Mouse (Mus musculus): ENCODE data around the gene Inka1.
A peak's percentile ranks its signal among the peaks of the same experiment; 100 is the strongest.

Inka1 gene

GRCm38 (mm10) chr9:107984052-107984753, 1.5 kb downstream of the Inka1 start:
- no peak for DNase-seq (ENCODE audit: low read depth in 2 of 2, low spot score in 2 of 2)

GRCm38 (mm10) chr9:107983421-107983890, 2.2 kb downstream of the Inka1 start:
- DNase-seq (ENCODE audit: low read depth in 2 of 2, low spot score in 2 of 2) = no peak

GRCm38 (mm10) chr9:107982681-107983346, 2.9 kb downstream of the Inka1 start, which contains the start of gene Gm20661:
Gm20661 (plus strand) TSS chr9:107983058.
- no peak for DNase-seq (ENCODE audit: low read depth in 2 of 2, low spot score in 2 of 2)

DNA sequence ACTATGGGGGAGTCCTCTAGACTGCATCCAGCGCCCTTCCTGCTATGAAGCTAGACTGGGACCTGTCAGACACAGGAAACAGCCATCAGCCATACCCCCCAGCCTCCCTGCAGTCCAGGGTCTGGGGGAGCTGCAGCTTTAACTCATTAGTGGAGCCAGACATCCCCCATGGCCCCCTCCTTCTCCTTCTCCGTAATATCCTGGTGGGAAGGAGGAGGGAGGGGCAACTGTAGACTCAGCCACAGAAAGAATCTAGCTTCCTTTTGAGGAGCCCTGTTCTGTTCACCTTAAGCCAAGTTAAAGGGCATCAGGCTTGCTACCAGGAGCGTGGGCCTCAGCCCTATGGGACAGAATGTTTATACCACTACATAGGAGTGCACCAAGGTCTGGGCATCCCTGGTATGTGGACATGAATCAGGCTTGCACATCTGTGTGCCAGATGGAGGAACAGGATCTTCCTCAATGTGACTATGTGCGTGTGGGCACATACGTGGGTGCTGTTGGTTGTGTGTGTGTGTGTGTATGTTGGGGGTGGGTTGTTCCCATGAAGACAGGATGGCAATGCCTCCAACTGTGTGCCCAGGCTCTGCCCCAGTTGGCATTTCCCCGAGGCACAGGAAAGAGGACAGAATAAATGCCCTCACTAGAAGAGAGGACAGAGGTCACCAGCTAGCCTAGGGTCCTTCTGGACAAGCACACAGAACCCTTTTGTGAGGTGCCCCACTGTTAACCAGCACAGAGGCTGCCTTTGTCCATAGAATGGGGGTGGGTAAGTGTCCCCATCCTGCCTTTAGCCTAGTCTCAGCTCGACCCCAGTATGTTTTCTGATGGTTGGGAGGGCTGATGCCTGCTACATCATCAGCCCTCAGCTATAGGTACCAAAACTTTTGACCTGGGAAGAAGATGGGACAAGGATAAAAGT, 3.7 kb downstream of the Inka1 start:
- DNase-seq (ENCODE audit: low read depth in 2 of 2, low spot score in 2 of 2) = no peak

DNA sequence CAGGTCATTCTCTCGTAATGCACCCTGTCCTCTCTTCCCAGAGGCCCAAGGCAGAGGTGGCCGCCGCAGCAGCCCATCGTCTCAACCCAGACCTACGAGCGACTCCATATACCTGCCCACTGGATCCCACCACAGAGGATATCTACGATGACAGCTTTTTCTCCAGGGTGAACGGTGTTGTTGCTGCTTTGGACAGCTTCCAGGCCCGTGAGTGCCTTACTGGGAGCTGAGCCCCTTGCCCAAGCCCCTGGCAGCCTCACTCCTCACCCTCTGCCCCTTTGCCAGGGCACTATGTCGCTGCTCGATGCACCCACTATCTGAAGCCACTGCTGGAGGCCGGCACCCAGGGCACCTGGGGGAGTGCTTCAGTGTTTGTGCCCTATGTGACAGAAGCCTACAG, 6.9 kb downstream of the Inka1 start:
- DNase-seq (ENCODE audit: low read depth in 2 of 2, low spot score in 2 of 2) = no peak

DNA sequence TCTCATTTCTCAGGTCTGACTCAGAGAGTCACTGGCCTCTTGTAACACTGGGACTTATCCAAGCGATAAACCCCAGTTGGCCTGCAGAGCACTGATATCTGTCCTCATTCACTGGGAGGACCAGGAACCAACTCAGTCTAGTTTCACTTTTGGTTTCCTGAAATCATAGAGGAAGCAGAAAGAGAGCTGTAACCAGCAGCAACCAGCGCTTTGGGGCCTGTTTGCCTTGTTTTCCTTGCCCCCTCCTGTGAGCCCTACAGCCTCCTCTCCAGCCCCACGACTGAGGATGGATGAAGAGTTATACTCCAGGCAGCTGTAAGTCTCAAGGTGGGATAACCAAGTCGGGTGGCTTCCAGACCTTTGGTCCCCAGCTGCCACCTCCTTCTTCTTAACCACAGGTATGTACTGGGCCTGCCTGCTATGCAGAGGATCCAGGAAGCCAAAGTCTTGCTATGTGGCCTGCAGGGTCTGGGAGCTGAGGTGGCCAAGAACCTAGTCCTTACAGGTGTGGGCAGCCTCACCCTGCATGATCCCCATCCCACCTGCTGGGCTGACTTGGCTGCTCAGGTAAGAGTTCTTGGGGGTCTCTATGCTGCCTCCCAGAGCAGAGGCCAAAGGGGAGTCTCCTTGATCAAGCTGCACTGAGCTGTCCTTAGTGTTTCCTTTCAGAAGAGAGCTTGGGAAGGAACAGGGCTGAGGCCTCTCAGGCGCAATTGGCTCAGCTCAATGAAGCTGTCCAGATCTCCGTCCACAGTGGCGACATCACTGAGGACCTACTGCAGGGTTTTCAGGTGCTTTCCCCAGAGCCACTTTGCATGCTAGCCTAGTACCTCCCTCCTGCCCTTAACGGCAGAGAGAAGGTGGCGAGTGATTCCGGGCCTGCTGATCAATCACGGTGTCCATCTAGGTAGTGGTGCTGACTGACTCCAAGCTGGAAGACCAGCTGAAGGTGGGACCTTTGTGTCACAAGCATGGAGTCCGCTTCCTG, 10.0 kb downstream of the Inka1 start, which contains the start of gene Uba7:
Gene Uba7, plus strand, starts transcription at position 107 of the 988 bp plus-strand sequence.
- DNase-seq (ENCODE audit: low read depth in 2 of 2, low spot score in 2 of 2) = peak in 1 of 2 experiments; percentile 42

DNA sequence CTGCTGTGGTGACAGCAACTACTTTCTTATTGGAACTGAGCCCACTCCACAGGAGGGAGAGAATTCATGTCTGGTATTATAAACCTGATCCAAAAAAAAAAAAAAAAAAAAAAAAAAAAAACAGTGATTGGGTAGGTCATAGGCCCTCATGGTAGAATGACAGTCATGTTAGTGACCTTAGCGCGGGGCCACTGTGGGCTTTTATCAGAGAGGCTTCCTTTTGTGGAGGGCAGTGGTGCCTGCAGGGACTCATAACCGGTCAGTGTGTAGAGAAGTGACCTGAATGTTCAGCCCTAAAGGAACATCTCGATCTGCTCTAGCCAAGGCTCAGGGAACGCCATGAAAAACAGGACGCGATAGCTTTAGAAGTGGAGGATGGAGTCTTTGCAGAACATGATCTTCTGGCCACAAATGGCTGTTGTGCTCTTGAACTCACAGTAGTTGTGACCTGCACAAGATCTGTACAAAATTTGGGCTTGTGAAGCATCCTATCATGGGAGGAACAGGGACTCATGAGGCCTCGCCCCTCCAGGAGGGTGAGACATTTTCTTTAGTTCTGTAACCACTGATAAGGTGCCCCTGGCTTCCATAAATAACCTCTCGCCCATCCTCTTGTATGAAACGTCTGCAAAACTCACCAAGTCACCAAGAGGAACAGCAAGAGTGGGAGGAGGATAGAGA, 11.0 kb downstream of the Inka1 start:
- no peak for DNase-seq (ENCODE audit: low read depth in 2 of 2, low spot score in 2 of 2)

GRCm38 (mm10) chr9:107971690-107972541, 13.8 kb downstream of the Inka1 start:
- DNase-seq (ENCODE audit: low read depth in 2 of 2, low spot score in 2 of 2) = no peak

- DNase-seq (ENCODE audit: low read depth in 2 of 2, low spot score in 2 of 2) = no peak
Measured at GRCm38 (mm10) chr9:107970311-107970710, 15.4 kb downstream of the Inka1 start.

- no peak for DNase-seq (ENCODE audit: low read depth in 2 of 2, low spot score in 2 of 2)
Measured at GRCm38 (mm10) chr9:107968531-107968930, 17.1 kb downstream of the Inka1 start.

DNA sequence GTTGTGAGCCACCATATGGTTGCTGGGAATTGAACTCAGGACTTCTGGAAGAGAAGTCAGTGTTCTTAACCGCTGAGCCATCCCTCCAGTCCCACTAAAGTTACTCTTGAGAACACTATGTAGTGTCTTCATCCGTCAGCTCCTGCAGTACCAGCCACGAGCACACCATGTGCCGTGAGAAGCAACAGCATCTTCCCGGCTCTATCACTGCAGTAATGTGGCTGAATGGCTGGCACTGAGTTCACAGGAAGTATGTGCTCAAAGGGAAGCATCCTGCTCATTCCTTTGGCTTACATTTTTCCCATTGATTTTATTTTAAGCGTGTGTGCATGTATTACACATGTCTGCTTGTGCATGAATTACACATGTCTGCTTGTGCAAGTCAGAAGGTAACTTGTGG, 18.2 kb downstream of the Inka1 start:
- no peak for DNase-seq (ENCODE audit: low read depth in 2 of 2, low spot score in 2 of 2)

DNA sequence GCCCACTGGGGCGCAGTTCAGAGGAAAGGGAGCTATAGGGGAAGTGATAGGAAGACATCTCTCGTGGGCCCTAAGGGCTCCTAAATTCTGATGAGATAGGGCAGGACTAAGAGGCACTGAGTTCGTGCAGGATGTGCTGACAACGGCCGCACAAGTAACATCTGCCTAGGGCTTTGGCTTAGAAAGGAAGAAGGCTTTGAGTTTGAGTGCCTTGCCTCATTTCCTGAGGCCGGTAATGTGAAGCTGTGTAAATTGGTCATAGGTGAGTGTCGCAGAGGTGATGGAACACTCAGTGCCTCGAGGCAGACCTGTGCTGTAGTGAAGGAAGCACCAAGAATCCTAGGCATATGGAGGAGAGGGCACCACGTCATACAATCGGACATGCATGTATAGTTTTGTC, 19.0 kb downstream of the Inka1 start:
- DNase-seq (ENCODE audit: low read depth in 2 of 2, low spot score in 2 of 2) = no peak

DNA sequence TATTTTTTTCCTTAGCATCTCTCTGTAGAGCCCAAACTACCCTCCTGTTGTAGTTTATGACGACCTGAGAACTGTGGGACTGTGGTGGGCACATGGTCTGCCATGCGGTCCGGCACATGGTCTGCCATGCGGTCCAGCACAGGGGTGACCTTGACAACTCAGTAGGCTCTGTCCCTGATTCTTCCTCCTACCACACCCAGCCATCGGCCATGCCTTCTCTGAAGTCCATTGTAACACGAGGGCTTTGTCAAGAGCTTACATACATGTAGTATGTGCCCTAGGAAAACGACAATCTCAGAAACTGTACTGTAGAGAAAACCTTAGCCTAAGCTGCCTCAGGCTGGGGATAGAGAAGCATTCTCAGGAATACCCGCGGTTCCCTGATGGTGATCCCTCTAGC, 21.0 kb downstream of the Inka1 start:
- DNase-seq (ENCODE audit: low read depth in 2 of 2, low spot score in 2 of 2) = no peak

- DNase-seq (ENCODE audit: low read depth in 2 of 2, low spot score in 2 of 2) = peak; percentile 62 to 68
Measured at GRCm38 (mm10) chr9:107963700-107964099, 22.0 kb downstream of the Inka1 start.

- no peak for DNase-seq (ENCODE audit: low read depth in 2 of 2, low spot score in 2 of 2)
Measured at GRCm38 (mm10) chr9:107962916-107963315, 22.8 kb downstream of the Inka1 start.

DNA sequence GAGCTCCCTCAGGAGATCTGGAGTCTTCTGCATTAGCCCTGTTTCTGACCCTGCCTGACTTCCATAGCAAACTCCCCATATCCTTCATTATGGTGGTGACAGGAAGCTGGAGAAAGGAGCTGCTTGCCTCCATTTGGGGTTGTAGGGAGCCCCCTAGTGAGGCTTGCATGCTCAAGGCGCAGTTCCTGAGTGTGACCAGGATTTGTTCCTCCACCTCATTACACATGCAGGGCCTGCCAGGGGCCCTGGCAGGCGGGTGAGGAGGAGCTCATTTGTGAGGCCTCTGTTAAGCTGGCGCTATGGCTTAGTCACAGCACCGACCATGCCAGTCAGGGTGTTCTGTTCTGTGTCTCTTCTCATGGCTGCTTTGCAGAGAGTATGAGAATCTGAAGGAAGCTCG, 23.8 kb downstream of the Inka1 start:
- DNase-seq (ENCODE audit: low read depth in 2 of 2, low spot score in 2 of 2) = no peak

DNA sequence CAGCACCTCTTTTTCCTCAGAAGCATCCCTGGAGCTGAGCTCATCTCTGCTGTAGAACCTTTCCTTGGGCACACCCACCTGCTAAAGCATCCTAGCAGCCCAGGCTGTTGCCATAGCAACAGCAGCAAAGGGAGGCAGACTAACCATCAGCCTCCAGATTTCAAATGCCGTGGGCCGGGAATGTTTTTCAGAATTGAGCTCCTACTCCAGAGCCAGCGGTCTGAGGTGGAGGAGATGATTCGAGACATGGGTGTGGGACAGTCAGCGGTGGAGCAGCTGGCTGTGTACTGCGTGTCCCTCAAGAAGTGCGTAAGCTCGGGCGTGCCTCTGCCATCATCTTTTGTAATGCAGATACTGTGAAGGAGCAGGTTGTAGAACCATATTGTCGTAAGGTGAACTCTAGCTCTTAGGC, 24.3 kb downstream of the Inka1 start:
- DNase-seq (ENCODE audit: low read depth in 2 of 2, low spot score in 2 of 2) = no peak

GRCm38 (mm10) chr9:107960928-107961327, 24.8 kb downstream of the Inka1 start:
- no peak for DNase-seq (ENCODE audit: low read depth in 2 of 2, low spot score in 2 of 2)

DNA sequence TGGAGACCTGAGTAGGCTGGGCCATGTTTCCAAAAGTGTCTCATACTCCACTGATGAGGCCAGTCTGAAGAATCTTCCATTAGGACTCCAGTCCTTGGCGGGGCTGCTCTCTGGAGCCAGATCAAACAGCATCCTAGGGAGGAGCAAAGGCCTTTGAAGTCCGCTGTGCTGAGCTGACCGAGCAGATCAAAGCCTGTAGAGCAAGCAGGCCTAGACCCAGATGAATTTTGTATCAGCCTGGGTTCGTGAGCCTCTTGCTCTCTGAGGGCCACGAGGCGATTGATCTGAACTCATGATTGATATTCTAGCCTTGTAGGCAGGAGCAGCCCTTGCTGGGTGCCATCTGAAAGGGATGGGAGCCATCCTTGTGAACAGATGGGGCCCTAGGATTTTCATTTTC, 25.8 kb downstream of the Inka1 start:
- no peak for DNase-seq (ENCODE audit: low read depth in 2 of 2, low spot score in 2 of 2)
